Mouse (Mus musculus) liver, embryonic 14.5 days (tissue): ENCODE measurements at regions not wholly inside any gene's neighbourhood (a gene's known extent, or its start where the extent isn't known, plus 50 kb on each side); places are given as distances from the start of the nearest gene placed in this dataset.

Experiments used
- ATAC-seq: fragments of 200-750 bp; cut with Nextera tagmentation; 2 replicates; pipeline ENCODE4 v1.8.0; 2017; ENCODE audit warnings: moderate number of reproducible peaks, mild to moderate bottlenecking, moderate library complexity; ENCODE audit not compliant: insufficient read depth
- DNase-seq, 3 experiments: peaks; one replicate each; pipeline ENCODE4 v3.0.0-alpha.2; 2012 to 2013; ENCODE audit warnings: low read depth in 3 of 3, low spot score in 3 of 3
- H3K27ac ChIP-seq: fragments of 300-500 bp; sonication (generic); 2 replicates; pipeline ENCODE4 v1.5.1; 2014; ENCODE audit warnings: moderate library complexity, mild to moderate bottlenecking, control low read depth, inconsistent platforms
- H3K27me3 ChIP-seq: fragments of 300-500 bp; sonication (generic); 2 replicates; pipeline ENCODE4 v1.6.1; 2014; ENCODE audit warnings: mild to moderate bottlenecking, low read length, moderate library complexity; ENCODE audit not compliant: control insufficient read depth, insufficient read depth
- H3K36me3 ChIP-seq: fragments of 300-500 bp; sonication (generic); replicated peaks from 2 replicates; pipeline ENCODE4 v1.6.1; 2014; ENCODE audit warnings: low read depth; ENCODE audit not compliant: control insufficient read depth, insufficient read depth
- H3K4me1 ChIP-seq, 2 experiments: fragments of 200-500 bp in 1 of 2; fragments of 300-500 bp in 1 of 2; sonication (generic) in 1 of 2; replicated peaks; 2 replicates each; pipeline ENCODE4 v1.6.1; 2012 to 2014; ENCODE audit warnings: antibody characterized with exemption in 1 of 2, inconsistent platforms in 1 of 2, low read length in 1 of 2; ENCODE audit not compliant: control insufficient read depth in 2 of 2, insufficient read depth in 2 of 2
- H3K4me2 ChIP-seq: fragments of 300-500 bp; sonication (generic); 2 replicates; pipeline ENCODE4 v1.6.1; 2014; ENCODE audit warnings: low read depth, mild to moderate bottlenecking, control low read depth, moderate library complexity
- H3K4me3 ChIP-seq, 2 experiments: fragments of 200-500 bp in 1 of 2; fragments of 300-500 bp in 1 of 2; sonication (generic) in 1 of 2; 2 replicates each; pipeline ENCODE4 v1.5.1; 2012 to 2014; ENCODE audit warnings: low read depth in 2 of 2, low read length in 2 of 2, mild to moderate bottlenecking in 2 of 2, control low read depth in 1 of 2, inconsistent platforms in 1 of 2, moderate library complexity in 1 of 2; ENCODE audit not compliant: insufficient read depth in 1 of 2
- H3K9ac ChIP-seq: fragments of 300-500 bp; sonication (generic); replicated peaks from 2 replicates; pipeline ENCODE4 v1.6.1; 2014; ENCODE audit warnings: mild to moderate bottlenecking, control low read depth, moderate library complexity
- H3K9me3 ChIP-seq: fragments of 300-500 bp; sonication (generic); 2 replicates; pipeline ENCODE4 v1.6.1; 2016; ENCODE audit warnings: low read length, mixed read lengths; ENCODE audit not compliant: control insufficient read depth
- CTCF ChIP-seq: IDR thresholded peaks from 2 replicates; pipeline ENCODE4 v1.5.1; 2016; ENCODE audit warnings: antibody characterized with exemption, low read depth, control low read depth
- EP300 ChIP-seq: IDR thresholded peaks from 2 replicates; pipeline ENCODE4 v1.6.1; 2016; ENCODE audit warnings: antibody characterized with exemption, low read depth
- WGBS: fragments of 180-500 bp; shearing (Covaris S2); extraction: QIAGEN DNeasy Blood & Tissue Kit; methylation state at CpG from one replicate; pipeline ENCODE4 v1.1.7; 2014; ENCODE audit not compliant: insufficient replicate concordance; 5-methylcytosine and 5-hydroxymethylcytosine counted together

GRCm38 (mm10) chr6:24269633-24270032 lies 101.7 kb upstream of the Slc13a1 start:
- no peak overlapping the region for H3K4me3 ChIP-seq
- no peak overlapping the region for H3K4me2 ChIP-seq
- 50% methylated on average over 3 of the region's 3 CpGs for WGBS
- ATAC-seq (no peak), DNase-seq (no peak)
- H3K9me3 ChIP-seq, result no peaks in the 10 kb centered on the region
- no peak overlapping the region for H3K27ac ChIP-seq
- no peaks in the 10 kb centered on the region for H3K36me3 ChIP-seq
- TF ChIP-seq EP300 (no peak), CTCF (no peak)
- H3K9ac ChIP-seq, result no peak overlapping the region
- no peaks in the 10 kb centered on the region for H3K4me1 ChIP-seq
- H3K27me3 ChIP-seq, result no peaks in the 10 kb centered on the region

GRCm38 (mm10) chr6:24263796-24264195 lies 95.9 kb upstream of the Slc13a1 start:
- H3K4me2 ChIP-seq, result no peak overlapping the region
- no peaks in the 10 kb centered on the region for H3K4me1 ChIP-seq
- H3K9ac ChIP-seq, result no peak overlapping the region
- H3K36me3 ChIP-seq, result no peaks in the 10 kb centered on the region
- ATAC-seq, result no peak
- H3K27me3 ChIP-seq, result no peaks in the 10 kb centered on the region
- no peaks in the 10 kb centered on the region for H3K9me3 ChIP-seq
- DNase-seq, result no peak
- TF ChIP-seq EP300, result no peak
- TF ChIP-seq CTCF, result no peak
- H3K27ac ChIP-seq, result no peak overlapping the region
- no peak overlapping the region for H3K4me3 ChIP-seq
- 67% methylated on average over 4 of the region's 4 CpGs for WGBS

GRCm38 (mm10) chr6:24262578-24262977 lies 94.7 kb upstream of the Slc13a1 start:
- H3K4me2 ChIP-seq, result no peak overlapping the region
- DNase-seq (peak; percentile 7 to 18 (median 14)), ATAC-seq (no peak)
- 48% methylated on average over 5 of the region's 5 CpGs for WGBS
- no peaks in the 10 kb centered on the region for H3K36me3 ChIP-seq
- no peak overlapping the region for H3K9ac ChIP-seq
- H3K4me3 ChIP-seq, result no peak overlapping the region
- H3K9me3 ChIP-seq, result no peaks in the 10 kb centered on the region
- no peaks in the 10 kb centered on the region for H3K4me1 ChIP-seq
- H3K27ac ChIP-seq, result no peak overlapping the region
- no peak for TF ChIP-seq EP300
- no peak for TF ChIP-seq CTCF
- no peaks in the 10 kb centered on the region for H3K27me3 ChIP-seq

GRCm38 (mm10) chr6:24245591-24245990 lies 77.7 kb upstream of the Slc13a1 start:
- Histone ChIP-seq H3K4me1 (no peaks in the 10 kb centered on the region), H3K27ac (no peak overlapping the region), H3K9me3 (no peaks in the 10 kb centered on the region), H3K9ac (no peak overlapping the region), H3K4me3 (no peak overlapping the region), H3K4me2 (no peak overlapping the region), H3K27me3 (no peaks in the 10 kb centered on the region), H3K36me3 (no peaks in the 10 kb centered on the region)
- no peak for ATAC-seq
- DNase-seq, result no peak
- TF ChIP-seq CTCF (no peak), EP300 (no peak)
- 47% methylated on average over 1 of the region's 1 CpGs for WGBS

- ATAC-seq (no peak), DNase-seq (no peak)
- WGBS, result 37% methylated on average over 1 of the region's 1 CpGs
- Histone ChIP-seq H3K36me3 (no peaks in the 10 kb centered on the region), H3K27ac (no peak overlapping the region), H3K4me1 (no peaks in the 10 kb centered on the region), H3K4me2 (no peak overlapping the region), H3K27me3 (no peaks in the 10 kb centered on the region), H3K9ac (no peak overlapping the region), H3K9me3 (no peaks in the 10 kb centered on the region), H3K4me3 (no peak overlapping the region)
- TF ChIP-seq EP300, result no peak
- TF ChIP-seq CTCF, result no peak
These were observed 70.6 kb upstream of the Slc13a1 start for GRCm38 (mm10) chr6:24238541-24238940.

- no peak overlapping the region for H3K27ac ChIP-seq
- DNase-seq (no peak), ATAC-seq (no peak)
- no peaks in the 10 kb centered on the region for H3K36me3 ChIP-seq
- WGBS, result 70% methylated on average over 2 of the region's 2 CpGs
- no peak overlapping the region for H3K9ac ChIP-seq
- no peaks in the 10 kb centered on the region for H3K27me3 ChIP-seq
- H3K4me1 ChIP-seq, result no peaks in the 10 kb centered on the region
- no peaks in the 10 kb centered on the region for H3K9me3 ChIP-seq
- no peak overlapping the region for H3K4me2 ChIP-seq
- no peak overlapping the region for H3K4me3 ChIP-seq
- no peak for TF ChIP-seq EP300
- no peak for TF ChIP-seq CTCF
These were observed 70.2 kb upstream of the Slc13a1 start for GRCm38 (mm10) chr6:24238054-24238453.
